Mouse (Mus musculus) cerebellum, adult 9-10 months (tissue): ENCODE measurements around the gene Zfp1.
A peak's percentile ranks its signal among the peaks of the same experiment; 100 is the strongest.

Experiments used
- DNase-seq: peaks from one replicate; pipeline ENCODE4 v3.0.0; 2022

Gene Zfp1

DNA sequence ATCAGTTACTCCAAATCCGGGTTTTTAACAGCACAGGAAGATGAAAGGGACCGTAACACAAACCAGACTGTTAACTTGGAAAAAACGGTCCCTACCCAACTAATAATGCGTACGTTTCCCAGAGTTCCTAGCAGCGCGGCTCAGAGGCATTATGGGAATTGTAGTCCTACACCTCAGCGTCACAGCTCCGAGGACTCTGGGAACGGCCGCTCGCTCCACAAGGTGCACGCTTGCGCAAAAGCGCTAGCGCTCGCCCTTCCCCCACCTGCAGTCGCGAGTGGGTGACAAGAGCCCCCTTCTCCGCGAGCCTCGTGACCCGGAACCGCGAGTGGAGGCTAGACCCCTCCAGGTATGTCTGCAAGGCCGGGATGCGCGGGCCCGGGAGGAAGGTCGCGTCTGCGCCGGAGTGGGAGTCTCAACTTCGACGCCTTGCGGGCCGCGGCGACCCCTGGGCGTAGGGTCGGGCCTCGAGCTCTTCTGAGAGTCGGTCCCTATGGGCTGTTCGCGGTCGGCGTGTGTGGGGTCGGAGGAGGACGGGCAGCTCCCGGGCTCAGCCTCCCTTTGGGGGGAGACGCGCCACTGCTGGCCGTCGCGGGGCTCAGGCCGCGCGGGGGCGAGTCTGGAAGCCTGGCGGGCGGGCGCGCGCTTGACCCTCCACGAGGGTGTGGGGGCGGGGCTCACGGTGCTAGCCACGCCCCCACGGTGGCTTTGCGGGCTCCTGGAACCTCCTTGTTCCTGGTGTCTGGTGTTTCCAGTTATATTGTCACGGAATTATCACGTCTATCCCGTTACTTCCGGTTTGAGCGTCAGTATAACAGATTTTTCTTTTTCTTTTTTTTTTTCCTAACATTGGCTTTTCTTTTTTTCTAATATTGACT lies at the start of gene Zfp1:
Gene Zfp1, plus strand, starts transcription at position 138 of the 878 bp plus-strand sequence.
- peak; percentile 94 for DNase-seq

DNA sequence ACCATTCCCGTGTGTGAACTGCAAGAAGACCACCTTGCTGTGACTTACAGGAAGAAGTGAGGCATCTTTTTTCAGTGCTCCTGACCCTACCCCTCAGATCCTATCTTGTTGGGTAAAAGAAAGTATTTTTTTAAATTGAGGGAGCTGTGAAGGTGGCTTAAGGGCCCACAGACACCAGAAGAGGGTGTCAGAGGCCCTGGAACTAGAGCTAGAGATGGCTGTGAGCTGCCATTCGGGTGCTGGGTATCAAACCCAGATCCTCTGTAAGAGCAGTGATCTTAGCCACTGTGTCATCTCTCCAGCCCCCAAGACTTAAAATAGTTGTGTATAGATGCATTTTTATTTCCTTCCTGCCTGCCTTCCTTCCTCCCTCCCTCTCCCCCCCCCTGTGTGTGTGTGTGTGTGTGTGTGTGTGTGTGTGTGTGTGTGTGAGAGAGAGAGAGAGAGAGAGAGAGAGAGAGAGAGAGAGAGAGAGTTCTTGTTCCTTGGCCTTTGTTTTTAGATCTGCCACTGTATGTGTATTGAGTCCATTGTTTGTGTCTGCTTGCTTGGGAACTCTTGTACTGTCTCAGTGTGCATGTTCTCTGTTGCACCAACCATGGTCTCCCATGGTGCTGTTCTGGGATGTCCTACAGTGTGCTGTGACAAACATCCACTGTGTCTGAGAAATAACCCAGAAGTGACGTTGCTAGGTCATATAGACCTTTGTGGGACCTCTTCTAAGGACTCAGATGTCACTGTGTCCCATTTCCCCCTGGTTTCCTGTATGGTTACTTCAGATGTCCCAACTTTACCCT lies 49.0 kb upstream of the Zfp1 start:
- no peak for DNase-seq

DNA sequence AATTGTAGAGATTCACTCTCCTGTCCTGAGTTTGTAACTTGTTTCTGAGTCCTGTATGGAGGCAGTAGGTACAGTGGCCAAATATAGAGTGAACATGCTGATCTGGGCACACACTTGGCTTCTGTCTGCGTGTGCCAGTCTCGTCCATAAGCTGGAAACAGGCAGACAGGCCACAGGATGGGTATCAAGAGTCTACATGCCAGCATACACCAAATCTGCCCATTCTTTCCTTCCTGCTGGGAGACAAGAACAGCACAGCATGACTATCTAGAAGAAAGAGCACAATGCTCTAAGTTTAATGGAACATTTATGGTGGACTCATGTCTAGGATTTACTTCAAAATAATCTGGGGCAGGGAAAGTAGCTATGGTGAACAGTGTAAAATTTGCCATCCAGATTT lies 48.2 kb upstream of the Zfp1 start:
- peak; percentile 45 for DNase-seq

DNA sequence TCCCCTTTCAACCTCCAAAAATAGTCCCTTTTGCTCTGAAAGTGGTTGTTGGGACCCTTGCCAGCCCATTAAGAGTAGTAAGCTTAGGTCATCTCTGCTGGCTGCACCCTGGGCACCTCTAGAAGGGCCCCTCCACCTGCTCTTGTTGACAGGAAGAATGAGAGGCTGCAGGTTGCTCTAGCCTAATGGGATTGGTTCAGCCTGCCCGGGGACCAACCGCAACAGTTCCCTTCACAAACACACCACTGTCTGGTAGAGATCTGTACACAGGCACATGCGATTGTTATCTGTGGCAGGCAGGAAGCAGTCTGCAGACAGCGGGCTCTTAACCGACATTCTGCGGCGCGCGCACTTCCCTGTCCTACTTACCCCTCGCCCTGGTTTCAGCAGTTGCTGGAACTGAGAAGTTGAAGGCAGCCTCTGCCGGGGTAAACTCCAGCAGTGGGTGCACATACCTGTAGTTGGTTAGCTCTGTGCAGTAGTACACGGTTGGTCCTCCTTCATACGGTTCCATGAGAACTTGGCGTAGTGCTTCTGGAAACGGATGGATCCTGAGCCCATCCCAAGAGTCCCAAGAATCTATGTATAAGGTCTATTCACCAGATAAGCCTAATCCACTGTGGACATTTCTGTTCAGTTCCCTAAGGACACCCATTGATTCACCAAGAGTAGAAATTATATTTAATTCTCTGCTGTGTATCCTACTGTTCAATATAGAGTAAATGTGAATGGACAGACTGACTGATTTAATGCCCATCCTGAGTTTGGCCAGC lies 47.3 kb upstream of the Zfp1 start:
- DNase-seq, result no peak

GRCm38 (mm10) chr8:111596485-111596821 lies 46.7 kb upstream of the Zfp1 start:
- no peak for DNase-seq

DNA sequence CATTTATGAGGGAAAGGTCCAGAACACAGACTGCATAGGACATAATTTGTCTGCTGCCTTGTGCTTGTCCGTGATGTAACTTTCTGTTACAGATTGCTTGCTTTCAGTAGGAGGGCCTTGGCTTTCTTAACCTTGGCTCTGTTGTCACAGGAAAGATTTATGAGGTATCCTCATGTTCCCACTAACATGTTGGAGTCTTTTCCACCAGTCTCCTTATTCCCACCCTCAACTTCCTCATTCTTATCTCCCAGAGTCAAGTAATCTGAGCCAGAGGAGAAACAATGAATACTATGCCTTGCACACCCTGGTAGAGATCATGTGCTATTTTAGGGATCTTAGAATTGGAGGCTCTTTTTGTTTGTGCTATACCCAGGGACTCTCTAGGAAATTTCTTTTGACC lies 45.9 kb upstream of the Zfp1 start:
- no peak for DNase-seq

- DNase-seq, result peak; percentile 67
Measured at GRCm38 (mm10) chr8:111599707-111600444, 43.3 kb upstream of the Zfp1 start.

- DNase-seq, result peak; percentile 79
Measured at GRCm38 (mm10) chr8:111602050-111602449, 41.2 kb upstream of the Zfp1 start.

- no peak for DNase-seq
Measured at GRCm38 (mm10) chr8:111604986-111605385, 38.2 kb upstream of the Zfp1 start.

- DNase-seq, result no peak
Measured at GRCm38 (mm10) chr8:111606961-111607360, 36.2 kb upstream of the Zfp1 start.

DNA sequence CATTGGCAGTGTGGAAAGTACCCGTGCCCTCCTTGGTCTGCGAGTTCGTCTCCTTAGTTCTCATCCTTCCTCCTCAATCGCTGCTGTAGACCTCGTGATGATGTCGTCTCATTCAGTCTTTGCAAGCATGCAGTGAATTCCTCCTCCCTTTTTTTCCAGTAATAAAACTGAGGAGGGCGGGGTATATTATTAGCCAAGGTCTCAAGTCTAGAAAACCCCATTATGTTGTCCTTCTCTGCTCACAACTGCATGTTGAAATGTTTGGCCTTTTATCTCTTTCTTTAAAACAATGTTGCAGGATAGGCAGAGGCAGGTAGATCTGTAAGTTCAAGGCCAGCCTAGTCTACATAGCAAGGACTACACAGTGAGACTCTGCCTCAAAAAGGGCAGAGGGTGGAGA lies 35.8 kb upstream of the Zfp1 start:
- no peak for DNase-seq

GRCm38 (mm10) chr8:111613181-111613580 lies 30.0 kb upstream of the Zfp1 start:
- DNase-seq, result no peak

DNA sequence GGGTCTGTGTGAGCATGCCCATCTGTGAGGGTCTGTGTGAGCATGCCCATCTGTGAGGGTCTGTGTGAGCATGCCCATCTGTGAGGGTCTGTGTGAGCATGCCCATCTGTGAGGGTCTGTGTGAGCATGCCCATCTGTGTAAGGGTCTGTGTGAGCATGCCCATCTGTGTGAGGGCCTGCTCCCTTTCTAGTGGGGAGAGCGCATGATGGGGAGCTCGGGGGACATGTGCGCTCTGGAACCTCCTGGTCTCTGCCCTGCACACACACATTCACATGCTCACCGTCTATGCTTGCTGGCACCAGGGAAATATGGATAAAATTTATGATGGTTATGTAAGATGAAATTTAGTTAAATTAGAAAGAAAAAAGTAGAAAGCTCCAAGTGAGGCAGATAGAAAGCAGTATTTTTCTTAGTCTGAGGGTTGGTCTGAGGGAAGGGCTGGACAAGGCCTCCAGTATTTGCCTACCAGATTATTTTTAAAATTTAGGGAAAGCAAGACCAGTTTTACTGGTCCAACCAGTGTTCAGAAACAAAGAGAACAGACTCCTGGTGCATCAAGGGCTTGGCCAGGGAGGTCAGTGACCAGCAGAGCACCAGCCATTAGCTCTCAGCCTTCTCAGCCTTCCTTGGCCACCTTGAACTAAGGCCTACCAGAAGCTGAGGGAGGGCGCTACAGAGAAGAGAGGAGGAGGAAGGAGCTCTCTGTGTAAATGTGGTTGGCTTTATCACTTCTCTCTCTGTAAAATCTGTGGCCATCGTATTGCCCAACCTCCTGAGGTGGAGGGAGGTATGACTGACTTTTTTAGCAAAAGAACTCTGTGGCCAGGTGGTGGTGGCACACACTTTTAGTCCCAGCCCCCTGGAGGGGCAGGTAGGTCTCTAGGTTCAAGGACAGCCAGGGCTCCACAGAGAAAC lies 28.2 kb upstream of the Zfp1 start:
- no peak for DNase-seq

DNA sequence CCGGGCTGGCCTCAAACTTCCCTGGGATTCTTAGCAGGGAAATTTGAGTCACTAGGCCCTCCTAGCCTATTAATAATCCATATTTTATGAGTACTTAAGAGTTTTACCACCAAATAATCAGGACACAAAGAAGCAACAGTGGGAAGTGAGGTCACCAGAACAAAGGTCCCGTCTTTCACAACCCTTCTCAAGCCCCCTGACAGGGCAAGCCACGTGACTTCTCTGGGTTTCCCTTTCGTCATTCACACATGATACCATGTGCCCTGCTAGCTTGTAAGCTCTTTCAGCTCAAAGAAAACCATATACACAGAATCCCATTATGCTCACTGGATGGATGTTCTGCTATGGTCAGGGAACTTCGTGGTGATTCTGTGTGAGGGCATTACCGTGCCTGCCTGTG lies 25.4 kb upstream of the Zfp1 start:
- no peak for DNase-seq

GRCm38 (mm10) chr8:111618273-111618672 lies 24.9 kb upstream of the Zfp1 start:
- no peak for DNase-seq

- DNase-seq, result no peak
Measured at GRCm38 (mm10) chr8:111619936-111620335, 23.3 kb upstream of the Zfp1 start.

- DNase-seq, result no peak
Measured at GRCm38 (mm10) chr8:111622104-111622503, 21.1 kb upstream of the Zfp1 start.

- DNase-seq, result no peak
Measured at GRCm38 (mm10) chr8:111622553-111622952, 20.6 kb upstream of the Zfp1 start.

GRCm38 (mm10) chr8:111624081-111624852 lies 18.9 kb upstream of the Zfp1 start:
- DNase-seq, result peak; percentile 82

DNA sequence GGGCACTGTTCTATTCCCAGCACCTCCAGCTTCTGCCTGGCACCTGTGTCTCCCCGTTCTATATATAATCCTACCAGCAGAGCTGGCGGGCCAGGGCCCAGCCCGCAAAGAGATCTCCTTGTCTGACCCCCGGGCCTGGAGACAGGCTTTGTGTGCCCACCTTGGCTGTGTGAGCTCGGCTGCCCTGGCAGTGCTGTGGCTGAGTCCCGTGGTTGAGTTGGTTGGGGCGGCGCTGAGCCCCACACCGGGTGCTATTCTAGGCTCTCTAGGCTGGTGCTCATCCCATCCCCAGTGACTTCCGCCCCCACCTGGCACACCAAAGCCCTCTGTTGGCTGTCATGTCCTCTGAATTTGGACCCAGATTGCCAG lies 18.4 kb upstream of the Zfp1 start:
- DNase-seq, result peak; percentile 55
